Mouse (Mus musculus): ENCODE results near the gene Bcat2.

GRCm38 (mm10) chr7:45618316-45618715 is 48.4 kb downstream of the Bcat2 start:
- TF ChIP-seq USF2 (conservative IDR thresholded peaks at IDR 0.05; ENCODE audit: low read depth, low read length) (no peak), USF1 (IDR thresholded peaks at IDR 0.05; ENCODE audit: low read depth, low read length) (no peak), CTCF (conservative IDR thresholded peaks at IDR 0.05 in 1 of 2, IDR thresholded peaks at IDR 0.05 in 1 of 2; ENCODE audit: low read depth in 2 of 2, low read length in 2 of 2) (no peak), RCOR1 (conservative IDR thresholded peaks at IDR 0.05; ENCODE audit: low read depth, low read length) (no peak), E2F4 (IDR thresholded peaks at IDR 0.05; ENCODE audit: insufficient replicate concordance, low read depth, low read length) (no peak), NRF1 (IDR thresholded peaks at IDR 0.05; ENCODE audit: low read depth, low read length) (no peak), ZNF384 (IDR thresholded peaks at IDR 0.05; ENCODE audit: low read depth, low read length) (no peak), SMC3 (IDR thresholded peaks at IDR 0.05; ENCODE audit: low read depth, low read length) (no peak), MAFK (IDR thresholded peaks at IDR 0.05; ENCODE audit: insufficient replicate concordance, low read length) (no peak), MAX (IDR thresholded peaks at IDR 0.05; ENCODE audit: low read length) (no peak), EP300 (IDR thresholded peaks at IDR 0.05; ENCODE audit: low read length) (0 out of 2 replicates have a peak, but pooled peaks have one; percentile 24), POLR2A (IDR thresholded peaks at IDR 0.05; ENCODE audit: low read depth, low read length) (peak; percentile 50), MEF2A (IDR thresholded peaks at IDR 0.05; ENCODE audit: borderline replicate concordance, low read depth, low read length) (no peak)
